Mouse (Mus musculus): Measurements from ENCODE around the gene Dedd. TPM values are rescaled to one million over a fixed set of nuclear protein-coding genes. Genes with fewer than 3 reads are reported as not detected.

The Dedd gene
- polyA plus RNA-seq, 1 experiment from 2014 or later, result 45.4 TPM

DNA sequence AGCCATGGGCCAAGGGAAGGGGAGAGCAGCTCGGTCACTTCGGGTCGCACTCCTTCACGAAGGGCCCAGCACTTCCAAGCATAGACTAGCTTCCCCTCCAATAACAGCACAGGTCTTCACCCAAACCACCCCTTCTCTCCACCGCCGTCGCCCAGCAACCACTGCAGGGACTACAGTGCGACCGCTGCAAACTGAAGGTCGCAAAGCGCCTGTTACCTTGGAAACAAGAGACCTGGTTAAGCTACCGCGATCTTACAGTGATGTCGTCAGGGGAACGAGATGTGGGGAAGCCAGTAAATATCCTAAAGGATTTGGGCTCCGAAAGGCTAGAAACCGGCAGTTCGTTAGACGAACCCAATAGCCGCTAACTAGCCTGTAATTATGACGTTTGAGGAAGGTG lies 31.7 kb downstream of the Dedd start, which contains the start of gene Klhdc9:
Gene Klhdc9, minus strand, starts transcription at position 143 of the 400 bp plus-strand sequence.
- under 1% methylated on average over 21 of the region's 21 CpGs for WGBS (ENCODE audit: insufficient replicate concordance)
- H3K27ac ChIP-seq (ENCODE audit: low read depth, low read length), result no peak within 1 kb of the TSS
- H3K4me3 ChIP-seq (ENCODE audit: low read depth, low read length), result peak within 1 kb of the TSS; percentile 42
- ATAC-seq (replicated peaks; ENCODE audit: insufficient number of reproducible peaks, low FRiP score, low TSS enrichment), result peak; percentile 80
- H3K4me1 ChIP-seq (ENCODE audit: control insufficient read depth, insufficient read depth, low read length), result peaks cover 4% of the 10 kb centered on the region; the same call in 1 of the 2 replicates
- H3K36me3 ChIP-seq (ENCODE audit: control insufficient read depth, insufficient read depth, low read length), result peaks cover 12% of the 10 kb centered on the region; the same call in 1 of the 2 replicates
- H3K9me3 ChIP-seq (replicated peaks; ENCODE audit: control insufficient read depth, low read length), result peaks cover 4% of the 10 kb centered on the region; the same call in 1 of the 2 replicates
- H3K27me3 ChIP-seq (ENCODE audit: control insufficient read depth, insufficient read depth, low read length), result no peaks in the 10 kb centered on the region
- H3K9ac ChIP-seq (ENCODE audit: low read depth, low read length), result peak within 1 kb of the TSS; percentile 47
- H3K4me2 ChIP-seq, result peak within 1 kb of the TSS; percentile 78

DNA sequence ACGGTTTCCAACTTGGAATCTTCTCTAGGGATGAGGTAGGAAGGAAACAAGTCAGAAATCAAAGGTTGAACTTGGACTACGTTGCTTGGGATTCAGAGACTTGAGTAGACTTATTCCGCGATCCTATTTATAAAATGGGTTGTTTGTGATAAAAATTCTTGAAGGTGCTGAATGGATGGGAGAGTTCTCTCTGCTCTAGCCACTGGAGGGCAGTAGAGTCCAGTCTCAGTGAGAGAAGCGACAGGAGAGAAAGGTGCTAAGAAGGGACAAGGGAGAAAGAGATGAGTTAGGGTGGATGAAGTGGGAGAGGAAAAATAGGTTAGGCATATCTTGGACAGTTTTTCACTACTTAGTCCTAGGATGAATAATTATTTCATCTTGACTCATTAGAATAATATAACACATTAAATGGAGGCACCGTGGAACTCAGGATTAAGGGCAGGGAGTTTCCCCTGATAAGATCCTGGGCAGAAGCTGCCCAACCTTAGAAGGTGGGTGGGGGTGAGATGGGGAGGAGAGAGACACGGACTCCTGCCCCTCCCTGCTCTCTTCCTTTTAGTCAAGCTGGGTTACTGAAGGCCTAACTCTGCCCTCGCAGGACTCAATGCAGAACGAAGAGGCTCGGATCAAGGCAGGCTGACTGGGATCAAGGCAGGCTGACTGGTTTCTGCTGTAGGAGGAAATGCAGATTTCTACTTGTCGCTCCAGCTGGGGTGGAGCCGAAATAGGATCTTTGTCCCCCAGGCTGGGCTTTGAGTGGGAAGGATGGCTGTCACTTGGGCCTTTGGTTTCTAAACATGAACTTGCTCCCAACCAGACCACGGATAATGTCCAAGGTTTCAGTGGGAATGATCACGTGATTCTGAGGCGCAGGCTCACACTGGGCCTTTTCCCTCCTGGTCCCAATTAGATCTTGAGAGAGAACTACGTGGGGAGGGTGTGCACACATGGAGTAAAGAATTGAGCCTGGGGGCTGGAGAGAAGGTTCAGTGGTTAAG lies 32.5 kb downstream of the Dedd start:
- Histone ChIP-seq H3K27me3 (ENCODE audit: control insufficient read depth, insufficient read depth, low read length) (no peaks in the 10 kb centered on the region), H3K4me3 (ENCODE audit: low read depth, low read length) (peak overlapping the region; percentile 42), H3K27ac (ENCODE audit: low read depth, low read length) (no peak overlapping the region), H3K9me3 (replicated peaks; ENCODE audit: control insufficient read depth, low read length) (peaks cover 3% of the 10 kb centered on the region; the same call in 1 of the 2 replicates), H3K36me3 (ENCODE audit: control insufficient read depth, insufficient read depth, low read length) (peaks cover 12% of the 10 kb centered on the region; the same call in 1 of the 2 replicates), H3K4me2 (peak overlapping the region; percentile 78), H3K9ac (ENCODE audit: low read depth, low read length) (peak overlapping the region; percentile 47), H3K4me1 (ENCODE audit: control insufficient read depth, insufficient read depth, low read length) (peaks cover 4% of the 10 kb centered on the region; the same call in 1 of the 2 replicates)
- ATAC-seq (replicated peaks; ENCODE audit: insufficient number of reproducible peaks, low FRiP score, low TSS enrichment), result no peak; the same call in 1 of the 2 replicates
- WGBS (ENCODE audit: insufficient replicate concordance), result 25% methylated on average over 16 of the region's 16 CpGs

DNA sequence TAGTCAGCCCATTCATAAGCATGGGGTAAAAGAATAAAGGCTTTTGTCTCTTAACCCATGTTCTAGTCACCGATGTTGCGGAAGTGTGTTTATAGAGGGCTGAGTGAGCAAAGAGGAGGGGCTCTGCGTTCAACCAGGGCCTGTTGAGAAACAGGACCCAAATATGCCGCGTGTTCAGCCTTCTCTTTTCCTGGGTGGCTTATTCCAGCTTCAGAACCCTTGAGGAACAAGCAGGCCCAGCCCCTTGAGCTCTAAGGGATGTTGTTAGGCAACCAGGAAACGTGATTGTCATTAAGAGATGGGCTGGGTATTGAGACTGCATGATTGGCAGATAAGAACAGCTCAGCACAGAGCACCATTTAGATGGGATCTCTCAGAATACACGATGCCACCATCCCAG lies 37.0 kb downstream of the Dedd start:
- Histone ChIP-seq H3K9me3 (replicated peaks; ENCODE audit: control insufficient read depth, low read length) (no peaks in the 10 kb centered on the region), H3K36me3 (ENCODE audit: control insufficient read depth, insufficient read depth, low read length) (no peaks in the 10 kb centered on the region), H3K27ac (ENCODE audit: low read depth, low read length) (no peak overlapping the region), H3K4me1 (ENCODE audit: control insufficient read depth, insufficient read depth, low read length) (no peaks in the 10 kb centered on the region), H3K4me3 (ENCODE audit: low read depth, low read length) (no peak overlapping the region), H3K4me2 (no peak overlapping the region), H3K9ac (ENCODE audit: low read depth, low read length) (no peak overlapping the region), H3K27me3 (ENCODE audit: control insufficient read depth, insufficient read depth, low read length) (peaks cover 5% of the 10 kb centered on the region; the same call in 1 of the 2 replicates)
- WGBS (ENCODE audit: insufficient replicate concordance), result 66% methylated on average over 7 of the region's 7 CpGs
- ATAC-seq (replicated peaks; ENCODE audit: insufficient number of reproducible peaks, low FRiP score, low TSS enrichment), result no peak

DNA sequence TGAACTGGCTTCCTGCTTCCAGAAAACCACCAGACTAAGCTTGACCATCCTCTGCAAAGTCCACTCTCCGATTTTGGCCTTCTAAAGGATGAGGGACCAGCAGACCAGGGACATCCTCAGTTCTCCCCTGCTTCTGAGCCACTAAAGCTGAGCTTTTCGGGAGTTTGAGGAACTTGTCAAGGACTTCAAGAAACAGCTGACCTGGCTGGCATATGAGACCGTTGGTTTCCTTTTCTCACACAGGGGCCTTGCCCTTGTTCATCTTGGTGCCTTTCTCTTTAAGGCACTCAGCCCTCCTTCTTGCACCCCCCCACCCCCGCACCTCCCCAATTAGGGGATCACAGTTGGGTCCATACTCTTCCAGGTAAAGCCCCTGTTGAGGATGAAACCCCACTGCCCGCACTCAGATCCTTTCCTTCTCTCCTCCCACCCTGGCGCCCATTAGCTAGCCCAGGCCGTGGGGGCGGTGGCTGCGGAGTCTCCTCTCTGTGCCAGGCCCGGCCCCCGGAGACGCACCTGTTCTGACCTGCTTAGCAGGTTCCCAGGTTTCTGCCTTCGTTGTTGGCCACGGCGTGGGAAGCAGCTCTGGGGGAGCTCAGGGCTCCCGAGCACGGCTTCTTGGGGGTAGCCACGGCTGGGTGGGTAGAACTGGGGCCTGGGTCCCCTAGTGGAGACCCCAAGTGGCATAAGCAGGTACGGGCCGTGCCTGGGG lies 41.1 kb downstream of the Dedd start, which contains the start of gene Nectin4:
Gene Nectin4, plus strand, starts transcription at position 255 of the 712 bp plus-strand sequence.
- Histone ChIP-seq H3K4me1 (ENCODE audit: control insufficient read depth, insufficient read depth, low read length) (no peaks in the 10 kb centered on the region), H3K9ac (ENCODE audit: low read depth, low read length) (no peak within 1 kb of the TSS), H3K9me3 (replicated peaks; ENCODE audit: control insufficient read depth, low read length) (no peaks in the 10 kb centered on the region), H3K27me3 (ENCODE audit: control insufficient read depth, insufficient read depth, low read length) (peaks cover 9% of the 10 kb centered on the region; the same call in 1 of the 2 replicates), H3K36me3 (ENCODE audit: control insufficient read depth, insufficient read depth, low read length) (no peaks in the 10 kb centered on the region), H3K4me2 (no peak within 1 kb of the TSS), H3K4me3 (ENCODE audit: low read depth, low read length) (no peak within 1 kb of the TSS), H3K27ac (ENCODE audit: low read depth, low read length) (no peak within 1 kb of the TSS)
- 30% methylated on average over 20 of the region's 20 CpGs for WGBS (ENCODE audit: insufficient replicate concordance)
- no peak for ATAC-seq (replicated peaks; ENCODE audit: insufficient number of reproducible peaks, low FRiP score, low TSS enrichment)

DNA sequence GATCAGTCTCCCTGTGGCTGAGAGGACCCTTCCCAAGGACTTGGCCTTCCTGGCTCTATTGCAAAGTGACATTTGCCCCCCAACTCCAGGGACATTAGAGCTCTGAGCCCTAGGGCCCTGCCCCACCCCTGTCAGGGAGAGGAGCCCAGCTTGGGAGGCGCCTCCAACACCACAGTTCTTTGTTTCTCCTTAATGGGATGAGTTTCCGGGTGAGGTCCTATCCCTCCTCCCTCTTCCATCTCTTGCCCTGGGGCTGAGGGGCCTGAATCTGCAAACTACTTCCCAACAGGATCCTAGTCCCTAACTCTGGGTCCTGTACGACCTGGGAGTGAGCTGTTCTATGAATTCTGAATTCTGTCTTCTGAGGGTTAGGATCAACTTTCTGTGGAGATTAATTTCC lies 43.9 kb downstream of the Dedd start:
- Histone ChIP-seq H3K27me3 (ENCODE audit: control insufficient read depth, insufficient read depth, low read length) (peaks cover 9% of the 10 kb centered on the region; the same call in 1 of the 2 replicates), H3K36me3 (ENCODE audit: control insufficient read depth, insufficient read depth, low read length) (no peaks in the 10 kb centered on the region), H3K4me1 (ENCODE audit: control insufficient read depth, insufficient read depth, low read length) (no peaks in the 10 kb centered on the region), H3K4me3 (ENCODE audit: low read depth, low read length) (no peak overlapping the region), H3K9me3 (replicated peaks; ENCODE audit: control insufficient read depth, low read length) (no peaks in the 10 kb centered on the region), H3K9ac (ENCODE audit: low read depth, low read length) (no peak overlapping the region), H3K4me2 (no peak overlapping the region), H3K27ac (ENCODE audit: low read depth, low read length) (no peak overlapping the region)
- ATAC-seq (replicated peaks; ENCODE audit: insufficient number of reproducible peaks, low FRiP score, low TSS enrichment), result no peak
- 60% methylated on average over 3 of the region's 3 CpGs for WGBS (ENCODE audit: insufficient replicate concordance)

DNA sequence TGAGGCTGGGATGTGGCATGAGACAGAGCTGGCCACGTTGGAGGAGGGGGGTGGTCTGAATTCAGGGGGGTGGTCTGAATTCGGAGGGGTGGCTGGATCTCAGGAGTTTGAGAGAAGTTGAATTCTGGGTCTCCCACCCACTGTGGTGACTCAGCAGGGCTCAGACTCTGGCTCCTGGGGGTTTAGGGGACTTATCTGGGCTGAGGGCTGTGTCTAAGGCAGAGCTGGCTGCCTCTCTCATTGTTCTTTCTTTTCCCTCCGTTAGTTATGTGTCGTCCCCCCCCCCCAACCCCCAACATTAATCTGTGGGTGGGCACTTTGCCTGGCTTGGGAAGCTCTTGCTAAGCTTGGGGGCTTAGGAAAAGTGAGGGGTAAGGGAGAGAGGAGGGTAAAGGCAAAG lies 45.0 kb downstream of the Dedd start:
- WGBS (ENCODE audit: insufficient replicate concordance), result 7% methylated on average over 3 of the region's 4 CpGs

DNA sequence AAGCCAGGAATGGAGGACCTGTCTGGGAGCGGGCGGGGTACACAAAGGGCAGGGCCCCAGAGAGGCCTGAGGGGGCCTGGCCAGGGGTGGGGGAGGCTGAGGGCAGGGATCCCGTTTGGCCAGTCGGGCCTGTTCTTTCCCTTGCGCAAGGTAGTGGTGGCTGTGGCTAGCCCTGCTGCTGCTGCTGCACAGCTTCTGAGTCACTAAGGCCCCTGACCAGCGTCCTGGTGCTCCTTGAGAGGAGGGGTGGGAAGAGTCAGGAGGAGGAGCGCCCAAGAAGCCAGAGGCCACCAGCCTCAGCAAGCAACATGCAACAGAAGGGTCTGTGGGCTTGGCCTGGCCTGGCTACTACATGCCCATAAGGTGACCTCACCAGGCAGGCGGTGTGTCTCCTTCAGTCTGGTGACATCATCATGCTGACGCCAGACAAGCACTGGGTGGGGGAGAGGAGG lies 46.7 kb downstream of the Dedd start:
- Histone ChIP-seq H3K4me2 (peak overlapping the region; percentile 14), H3K4me1 (ENCODE audit: control insufficient read depth, insufficient read depth, low read length) (no peaks in the 10 kb centered on the region), H3K4me3 (ENCODE audit: low read depth, low read length) (no peak overlapping the region), H3K36me3 (ENCODE audit: control insufficient read depth, insufficient read depth, low read length) (no peaks in the 10 kb centered on the region), H3K9ac (ENCODE audit: low read depth, low read length) (no peak overlapping the region), H3K27ac (ENCODE audit: low read depth, low read length) (no peak overlapping the region), H3K9me3 (replicated peaks; ENCODE audit: control insufficient read depth, low read length) (no peaks in the 10 kb centered on the region), H3K27me3 (ENCODE audit: control insufficient read depth, insufficient read depth, low read length) (peaks cover 16% of the 10 kb centered on the region)
- ATAC-seq (replicated peaks; ENCODE audit: insufficient number of reproducible peaks, low FRiP score, low TSS enrichment), result no peak
- WGBS (ENCODE audit: insufficient replicate concordance), result 39% methylated on average over 9 of the region's 9 CpGs

More for the DNA sequence above, 45.0 kb downstream of the Dedd start:
- no peak for ATAC-seq (replicated peaks; ENCODE audit: insufficient number of reproducible peaks, low FRiP score, low TSS enrichment)
- Histone ChIP-seq H3K27ac (ENCODE audit: low read depth, low read length) (no peak overlapping the region), H3K27me3 (ENCODE audit: control insufficient read depth, insufficient read depth, low read length) (peaks cover 9% of the 10 kb centered on the region; the same call in 1 of the 2 replicates), H3K4me3 (ENCODE audit: low read depth, low read length) (no peak overlapping the region), H3K4me2 (0 out of 2 replicates have a peak overlapping the region, but pooled peaks have one; percentile 29), H3K36me3 (ENCODE audit: control insufficient read depth, insufficient read depth, low read length) (no peaks in the 10 kb centered on the region), H3K9ac (ENCODE audit: low read depth, low read length) (no peak overlapping the region; the same call in 1 of the 2 replicates), H3K9me3 (replicated peaks; ENCODE audit: control insufficient read depth, low read length) (no peaks in the 10 kb centered on the region), H3K4me1 (ENCODE audit: control insufficient read depth, insufficient read depth, low read length) (no peaks in the 10 kb centered on the region)

DNA sequence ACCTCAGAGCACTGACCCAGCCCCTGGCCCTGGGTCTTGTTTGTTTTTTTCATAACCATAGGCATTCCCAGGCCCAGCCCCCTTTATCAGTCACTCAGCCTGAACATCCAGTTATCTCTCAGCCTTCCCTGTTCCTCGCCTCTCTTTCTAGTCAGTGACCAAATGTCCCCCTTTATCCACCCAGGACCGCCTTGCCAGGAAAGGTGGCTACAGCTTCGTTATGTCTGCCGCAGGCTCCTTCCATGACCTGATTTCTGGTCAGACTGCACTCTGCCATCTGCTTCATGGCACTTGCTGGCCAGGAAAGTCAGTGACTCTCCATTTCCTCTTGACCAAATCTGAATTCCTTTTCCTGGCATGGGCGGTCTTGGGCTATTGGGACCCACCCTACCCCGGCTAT lies 49.4 kb downstream of the Dedd start:
- Histone ChIP-seq H3K4me3 (ENCODE audit: low read depth, low read length) (no peak overlapping the region), H3K9me3 (replicated peaks; ENCODE audit: control insufficient read depth, low read length) (no peaks in the 10 kb centered on the region), H3K27ac (ENCODE audit: low read depth, low read length) (no peak overlapping the region), H3K4me1 (ENCODE audit: control insufficient read depth, insufficient read depth, low read length) (no peaks in the 10 kb centered on the region), H3K27me3 (ENCODE audit: control insufficient read depth, insufficient read depth, low read length) (peaks cover 15% of the 10 kb centered on the region), H3K36me3 (ENCODE audit: control insufficient read depth, insufficient read depth, low read length) (no peaks in the 10 kb centered on the region), H3K9ac (ENCODE audit: low read depth, low read length) (no peak overlapping the region), H3K4me2 (no peak overlapping the region)
- WGBS (ENCODE audit: insufficient replicate concordance), result 54% methylated on average over 6 of the region's 6 CpGs
- ATAC-seq (replicated peaks; ENCODE audit: insufficient number of reproducible peaks, low FRiP score, low TSS enrichment), result no peak
